Mouse (Mus musculus): Measurements from ENCODE around the gene Styx. TPM values are rescaled to one million over a fixed set of nuclear protein-coding genes. Genes with fewer than 3 reads are reported as not detected.

Styx gene
- total and polyA plus RNA-seq, 3 experiments: 3.8 to 33.4 (median 26.3) TPM

GRCm38 (mm10) chr14:45460491-45460890, 109.6 kb downstream of the Styx start:
- Histone ChIP-seq H3K79me2 (replicated peaks; ENCODE audit: control insufficient read depth, insufficient read depth, low read length) (no peaks in the 10 kb centered on the region), H3K9ac (ENCODE audit: low read depth, low read length) (no peak overlapping the region), H3K4me3 (no peak overlapping the region), H3K36me3 (ENCODE audit: control insufficient read depth, insufficient read depth, low read length) (peaks cover 32% of the 10 kb centered on the region), H3K4me1 (ENCODE audit: control insufficient read depth, insufficient read depth, low read length) (peaks cover 23% of the 10 kb centered on the region), H3K27me3 (ENCODE audit: control insufficient read depth, insufficient read depth, low read length) (no peaks in the 10 kb centered on the region), H3K27ac (no peak overlapping the region)
- DNase-seq: no peak
- TF ChIP-seq EP300 (IDR thresholded peaks at IDR 0.05; ENCODE audit: insufficient read depth, low read depth, low read length) (no peak), CTCF (IDR thresholded peaks at IDR 0.05) (no peak), POLR2A (IDR thresholded peaks at IDR 0.05; ENCODE audit: insufficient read depth, low read depth, low read length) (no peak)
- 90% methylated on average over 10 of the region's 10 CpGs for WGBS
- intact Hi-C loops (cut with DNase I): no loop called here

GRCm38 (mm10) chr14:45461945-45462344, 111.1 kb downstream of the Styx start:
- Histone ChIP-seq H3K27me3 (ENCODE audit: control insufficient read depth, insufficient read depth, low read length) (no peaks in the 10 kb centered on the region), H3K36me3 (ENCODE audit: control insufficient read depth, insufficient read depth, low read length) (peaks cover 30% of the 10 kb centered on the region), H3K9ac (ENCODE audit: low read depth, low read length) (no peak overlapping the region), H3K79me2 (replicated peaks; ENCODE audit: control insufficient read depth, insufficient read depth, low read length) (no peaks in the 10 kb centered on the region), H3K27ac (no peak overlapping the region), H3K4me1 (ENCODE audit: control insufficient read depth, insufficient read depth, low read length) (peaks cover 16% of the 10 kb centered on the region), H3K4me3 (no peak overlapping the region)
- no peak for TF ChIP-seq EP300 (IDR thresholded peaks at IDR 0.05; ENCODE audit: insufficient read depth, low read depth, low read length)
- DNase-seq: no peak
- intact Hi-C loops (cut with DNase I): loop anchor here (2.0 kb wide), 1 partner anchor 79 kb away; no protein-coding TSS in a partner anchor
- 92% methylated on average over 6 of the region's 6 CpGs for WGBS

- H3K4me1 ChIP-seq (ENCODE audit: control insufficient read depth, insufficient read depth, low read length): peaks cover 15% of the 10 kb centered on the region
- no peak overlapping the region for H3K9ac ChIP-seq (ENCODE audit: low read depth, low read length)
- no peaks in the 10 kb centered on the region for H3K79me2 ChIP-seq (replicated peaks; ENCODE audit: control insufficient read depth, insufficient read depth, low read length)
- intact Hi-C loops (cut with DNase I): loop anchor here (2.0 kb wide), 1 partner anchor 78 kb away; no protein-coding TSS in a partner anchor
- H3K27me3 ChIP-seq (ENCODE audit: control insufficient read depth, insufficient read depth, low read length): no peaks in the 10 kb centered on the region
- no peak overlapping the region; the same call in 1 of the 2 replicates for H3K27ac ChIP-seq
- TF ChIP-seq POLR2A (IDR thresholded peaks at IDR 0.05; ENCODE audit: insufficient read depth, low read depth, low read length) (no peak), CTCF (IDR thresholded peaks at IDR 0.05) (no peak), EP300 (IDR thresholded peaks at IDR 0.05; ENCODE audit: insufficient read depth, low read depth, low read length) (no peak)
- H3K36me3 ChIP-seq (ENCODE audit: control insufficient read depth, insufficient read depth, low read length): peaks cover 28% of the 10 kb centered on the region
- H3K4me3 ChIP-seq: no peak overlapping the region
- no peak for DNase-seq
- 73% methylated on average over 6 of the region's 6 CpGs for WGBS
Observed at GRCm38 (mm10) chr14:45462374-45462773, 111.5 kb downstream of the Styx start.

GRCm38 (mm10) chr14:45462875-45463475, 112.1 kb downstream of the Styx start:
- H3K9ac ChIP-seq (ENCODE audit: low read depth, low read length): no peak overlapping the region
- H3K27ac ChIP-seq: peak overlapping the region; percentile 74
- H3K4me1 ChIP-seq (ENCODE audit: control insufficient read depth, insufficient read depth, low read length): peaks cover 12% of the 10 kb centered on the region
- no peak overlapping the region for H3K4me3 ChIP-seq
- no peak for DNase-seq
- peaks cover 23% of the 10 kb centered on the region for H3K36me3 ChIP-seq (ENCODE audit: control insufficient read depth, insufficient read depth, low read length)
- WGBS: 65% methylated on average over 10 of the region's 10 CpGs
- TF ChIP-seq CTCF (IDR thresholded peaks at IDR 0.05): no peak
- no peak for TF ChIP-seq POLR2A (IDR thresholded peaks at IDR 0.05; ENCODE audit: insufficient read depth, low read depth, low read length)
- TF ChIP-seq EP300 (IDR thresholded peaks at IDR 0.05; ENCODE audit: insufficient read depth, low read depth, low read length): no peak
- intact Hi-C loops (cut with DNase I): loop anchor here (2.0 kb wide), 1 partner anchor 78 kb away; no protein-coding TSS in a partner anchor
- no peaks in the 10 kb centered on the region; the same call in 1 of the 2 replicates for H3K79me2 ChIP-seq (replicated peaks; ENCODE audit: control insufficient read depth, insufficient read depth, low read length)
- H3K27me3 ChIP-seq (ENCODE audit: control insufficient read depth, insufficient read depth, low read length): no peaks in the 10 kb centered on the region

GRCm38 (mm10) chr14:45463599-45463998, 112.7 kb downstream of the Styx start:
- intact Hi-C loops (cut with DNase I): loop anchor here (2.0 kb wide), 1 partner anchor 77 kb away; no protein-coding TSS in a partner anchor
- no peak overlapping the region for H3K9ac ChIP-seq (ENCODE audit: low read depth, low read length)

More at GRCm38 (mm10) chr14:45463599-45463998, 112.7 kb downstream of the Styx start:
- TF ChIP-seq EP300 (IDR thresholded peaks at IDR 0.05; ENCODE audit: insufficient read depth, low read depth, low read length) (0 out of 2 replicates have a peak, but pooled peaks have one; percentile 43), POLR2A (IDR thresholded peaks at IDR 0.05; ENCODE audit: insufficient read depth, low read depth, low read length) (no peak)
- Histone ChIP-seq H3K4me3 (no peak overlapping the region), H3K36me3 (ENCODE audit: control insufficient read depth, insufficient read depth, low read length) (peaks cover 20% of the 10 kb centered on the region), H3K79me2 (replicated peaks; ENCODE audit: control insufficient read depth, insufficient read depth, low read length) (no peaks in the 10 kb centered on the region; the same call in 1 of the 2 replicates), H3K27me3 (ENCODE audit: control insufficient read depth, insufficient read depth, low read length) (no peaks in the 10 kb centered on the region), H3K4me1 (ENCODE audit: control insufficient read depth, insufficient read depth, low read length) (peaks cover 12% of the 10 kb centered on the region), H3K27ac (peak overlapping the region; percentile 74)
- 8% methylated on average over 10 of the region's 10 CpGs for WGBS
- peak; percentile 60 to 76 for DNase-seq
